Mouse (Mus musculus) kidney, postnatal 0 days (tissue): ENCODE results near the gene Serpinb1b. TPM values are rescaled to one million over a fixed set of nuclear protein-coding genes. Genes with fewer than 3 reads are reported as not detected.

Experiments used
- ATAC-seq: fragments of 200-750 bp; cut with Nextera tagmentation; replicated peaks from 2 replicates; pipeline ENCODE4 v1.8.0; 2017; ENCODE audit warnings: low read depth, moderate number of reproducible peaks, moderate TSS enrichment, moderate library complexity; ENCODE audit not compliant: low FRiP score
- DNase-seq: peaks from one replicate; pipeline ENCODE4 v3.0.0-alpha.2; 2016; ENCODE audit warnings: low spot score
- H3K27ac ChIP-seq: fragments of 300-500 bp; sonication (generic); 2 replicates; pipeline ENCODE4 v1.5.1; 2014; ENCODE audit warnings: mild to moderate bottlenecking
- H3K27me3 ChIP-seq: fragments of 300-500 bp; sonication (generic); 2 replicates; pipeline ENCODE4 v1.6.1; 2014; ENCODE audit warnings: low read length, mixed read lengths; ENCODE audit not compliant: insufficient read depth
- H3K36me3 ChIP-seq: fragments of 300-500 bp; sonication (generic); 2 replicates; pipeline ENCODE4 v1.6.1; 2014; ENCODE audit warnings: low read length, mixed read lengths; ENCODE audit not compliant: insufficient read depth
- H3K4me1 ChIP-seq: fragments of 300-500 bp; sonication (generic); replicated peaks from 2 replicates; pipeline ENCODE4 v1.6.1; 2014; ENCODE audit warnings: antibody characterized with exemption, low read length, mixed read lengths; ENCODE audit not compliant: insufficient read depth
- H3K4me2 ChIP-seq: fragments of 300-500 bp; sonication (generic); 2 replicates; pipeline ENCODE4 v1.6.1; 2014; ENCODE audit warnings: mild to moderate bottlenecking, low read length, moderate library complexity, mixed read lengths
- H3K4me3 ChIP-seq: fragments of 300-500 bp; sonication (generic); replicated peaks from 2 replicates; pipeline ENCODE4 v1.5.1; 2014; ENCODE audit warnings: low read depth, low read length
- H3K9ac ChIP-seq: fragments of 300-500 bp; sonication (generic); 2 replicates; pipeline ENCODE4 v1.6.1; 2014; ENCODE audit warnings: low read depth, low read length
- H3K9me3 ChIP-seq: fragments of 300-500 bp; sonication (generic); replicated peaks from 2 replicates; pipeline ENCODE4 v1.6.1; 2016; ENCODE audit warnings: low read length, inconsistent platforms, mixed read lengths
- CTCF ChIP-seq: IDR thresholded peaks from 2 replicates; pipeline ENCODE4 v1.5.1; 2016; ENCODE audit warnings: antibody characterized with exemption, low read depth, mild to moderate bottlenecking, moderate library complexity
- WGBS: fragments of 180-500 bp; shearing (Covaris S2); extraction: QIAGEN DNeasy Blood & Tissue Kit; methylation state at CpG from one replicate; pipeline ENCODE4 v1.1.7; 2014; 5-methylcytosine and 5-hydroxymethylcytosine counted together
- polyA plus RNA-seq: library from polyadenylated mRNA; unstranded; fragments of >200 nt; fragmentation: Nextera tagmentation; extraction: Ambion mirVana; gene quantifications from 2 replicates; pipeline ENCODE4 v1.2.1, GENCODE M21; 2015

The Serpinb1b gene
- polyA plus RNA-seq, 1 experiment from 2014 or later, result not detected

DNA sequence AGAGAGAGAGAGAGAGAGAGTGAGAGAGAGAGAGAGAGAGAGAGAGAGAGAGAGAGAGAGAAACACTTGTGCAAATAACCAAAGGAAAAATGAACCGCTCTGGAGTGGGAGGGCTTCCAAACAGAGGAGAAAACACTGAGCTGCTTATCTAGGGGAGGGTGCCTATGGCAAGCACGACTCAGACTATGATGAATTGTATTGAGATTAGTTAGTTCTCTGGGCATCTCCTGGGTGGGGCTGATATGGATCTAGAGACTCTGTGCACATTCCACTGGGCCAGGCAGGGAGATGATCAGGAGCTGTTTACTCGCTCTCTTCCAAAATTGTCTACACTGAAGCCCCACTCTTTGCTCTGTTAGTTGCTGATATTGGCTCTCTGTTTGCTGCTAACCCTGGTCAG is 26.7 kb upstream of the Serpinb1b start:
- no peak overlapping the region for H3K9ac ChIP-seq
- no peak for TF ChIP-seq CTCF
- H3K27ac ChIP-seq, result no peak overlapping the region
- no peaks in the 10 kb centered on the region for H3K4me1 ChIP-seq
- no peaks in the 10 kb centered on the region for H3K36me3 ChIP-seq
- DNase-seq, result no peak
- no peak overlapping the region for H3K4me3 ChIP-seq
- H3K27me3 ChIP-seq, result no peaks in the 10 kb centered on the region
- ATAC-seq, result no peak
- no peaks in the 10 kb centered on the region for H3K9me3 ChIP-seq
- no peak overlapping the region for H3K4me2 ChIP-seq
- 59% methylated on average over 3 of the region's 3 CpGs for WGBS

DNA sequence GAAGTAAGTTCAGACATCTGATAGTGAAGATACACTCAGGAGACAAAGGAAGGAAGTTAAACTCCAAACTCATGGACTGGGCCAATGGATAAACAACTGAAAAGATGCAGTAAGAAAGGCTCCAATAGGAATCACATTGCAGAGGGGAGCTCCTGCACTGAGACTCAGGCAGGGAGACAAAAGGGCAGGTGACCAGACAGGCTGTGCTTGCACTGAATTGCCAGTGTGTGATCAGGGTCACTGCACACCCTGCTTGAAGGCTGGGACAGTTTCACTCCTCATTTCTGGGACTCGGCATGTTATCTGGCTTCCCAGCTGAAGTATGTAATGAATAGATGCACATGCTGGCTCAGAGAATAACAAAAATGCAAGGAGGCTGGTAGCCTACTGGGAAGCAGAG is 15.3 kb upstream of the Serpinb1b start:
- no peak overlapping the region for H3K4me2 ChIP-seq
- H3K4me1 ChIP-seq, result no peaks in the 10 kb centered on the region
- TF ChIP-seq CTCF, result no peak
- H3K27ac ChIP-seq, result no peak overlapping the region
- DNase-seq, result peak; percentile 6
- H3K27me3 ChIP-seq, result no peaks in the 10 kb centered on the region
- WGBS, result 33% methylated on average over 1 of the region's 1 CpGs
- ATAC-seq, result 0 out of 2 replicates have a peak, but pooled peaks have one; percentile 52
- H3K9ac ChIP-seq, result no peak overlapping the region
- no peaks in the 10 kb centered on the region for H3K36me3 ChIP-seq
- H3K9me3 ChIP-seq, result no peaks in the 10 kb centered on the region
- H3K4me3 ChIP-seq, result no peak overlapping the region

DNA sequence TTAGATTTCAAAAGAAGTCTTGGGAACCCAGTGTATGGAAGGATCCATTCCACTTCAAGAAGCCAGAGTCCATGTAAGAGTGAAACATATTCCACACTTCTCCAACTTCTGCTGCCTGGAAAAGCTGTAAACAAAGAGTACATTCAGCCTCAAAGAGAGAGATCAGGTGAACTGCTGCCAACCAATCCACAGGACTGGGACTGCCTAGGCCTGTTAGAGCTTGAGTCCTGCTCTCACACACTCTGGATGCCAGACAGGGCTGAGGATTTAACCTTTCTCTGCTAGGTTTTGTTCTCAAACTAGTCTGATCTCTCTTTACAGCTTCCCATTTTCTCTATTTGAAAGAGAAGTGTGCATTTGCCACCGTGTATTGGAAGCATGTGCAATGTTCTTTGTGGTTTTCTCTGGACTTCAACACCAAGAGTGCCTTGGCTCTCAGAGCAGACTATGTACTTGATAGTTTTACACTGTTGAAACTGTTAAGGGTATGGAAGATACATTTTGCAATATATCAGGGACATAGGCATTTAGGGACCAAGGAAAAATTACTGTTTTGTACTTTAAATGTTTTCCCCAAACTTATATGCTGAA is 10.9 kb upstream of the Serpinb1b start:
- no peak for TF ChIP-seq CTCF
- no peak overlapping the region for H3K4me2 ChIP-seq
- DNase-seq, result no peak
- H3K27me3 ChIP-seq, result no peaks in the 10 kb centered on the region
- WGBS, result 76% methylated on average over 1 of the region's 1 CpGs
- no peaks in the 10 kb centered on the region for H3K9me3 ChIP-seq
- H3K27ac ChIP-seq, result no peak overlapping the region
- H3K4me1 ChIP-seq, result no peaks in the 10 kb centered on the region
- no peaks in the 10 kb centered on the region for H3K36me3 ChIP-seq
- no peak overlapping the region for H3K9ac ChIP-seq
- no peak for ATAC-seq
- H3K4me3 ChIP-seq, result no peak overlapping the region

DNA sequence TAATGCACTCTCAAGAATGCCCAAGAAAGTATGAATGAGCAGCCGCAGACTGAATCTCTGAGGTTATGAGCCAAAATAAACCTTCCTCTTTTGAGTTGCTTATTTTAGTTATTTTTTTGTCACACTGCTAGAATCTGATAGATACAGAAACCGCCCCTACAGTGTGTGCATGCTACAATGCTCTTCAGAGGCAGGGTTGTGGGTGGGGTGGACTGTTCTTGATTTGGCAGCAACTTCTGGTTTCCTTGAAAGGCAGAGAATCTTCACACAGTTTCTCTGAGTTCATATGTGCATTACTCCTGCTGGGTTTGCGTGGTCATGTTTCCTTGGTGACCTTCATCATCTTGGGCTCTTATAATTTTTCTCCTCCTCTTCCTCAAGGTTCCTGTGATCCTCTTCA is 10.2 kb upstream of the Serpinb1b start:
- WGBS, result 79% methylated on average over 3 of the region's 3 CpGs
- Histone ChIP-seq H3K27me3 (no peaks in the 10 kb centered on the region), H3K36me3 (no peaks in the 10 kb centered on the region), H3K4me2 (no peak overlapping the region), H3K27ac (no peak overlapping the region), H3K9me3 (no peaks in the 10 kb centered on the region), H3K4me1 (no peaks in the 10 kb centered on the region), H3K4me3 (no peak overlapping the region), H3K9ac (no peak overlapping the region)
- ATAC-seq (no peak), DNase-seq (peak; percentile 4)
- no peak for TF ChIP-seq CTCF

DNA sequence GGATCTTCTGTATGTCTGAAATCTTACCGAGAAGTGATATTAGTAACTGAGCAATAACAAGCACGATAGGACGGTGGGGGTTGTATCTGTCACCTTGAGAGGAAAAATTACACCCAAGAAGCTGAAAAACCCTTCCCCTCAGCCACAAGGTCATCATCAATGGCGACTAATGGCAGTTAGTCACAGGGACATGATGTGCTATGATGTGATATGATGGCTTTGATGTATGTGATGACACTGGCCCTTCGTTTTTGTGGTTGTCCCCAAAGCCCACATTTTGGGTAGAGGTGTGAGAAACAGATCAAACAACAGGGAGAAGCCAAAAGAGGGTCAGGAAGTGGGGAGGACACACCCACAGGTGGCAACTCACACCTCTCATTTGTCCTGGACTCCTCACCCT is 6.6 kb upstream of the Serpinb1b start:
- TF ChIP-seq CTCF, result no peak
- WGBS, result 75% methylated on average over 5 of the region's 5 CpGs

DNA sequence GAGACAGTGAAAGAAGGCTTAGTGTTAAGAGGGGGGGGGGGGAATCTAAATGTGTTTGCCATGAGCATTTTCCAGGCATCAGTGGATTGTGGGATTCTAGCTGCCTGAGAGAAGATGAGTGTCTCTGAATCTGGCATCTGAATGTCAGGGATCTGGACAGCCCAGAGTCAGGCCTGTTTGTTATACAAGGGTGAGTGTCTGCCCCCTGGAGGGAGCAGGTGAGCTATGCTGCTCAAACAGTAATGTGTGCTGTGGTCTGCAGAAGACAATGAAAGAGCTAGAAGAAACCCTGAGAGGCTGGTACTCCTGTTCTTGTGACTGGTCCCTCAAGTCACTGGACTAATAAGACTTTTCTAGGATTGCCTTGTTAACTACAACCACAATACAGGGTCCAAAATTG is 4.3 kb upstream of the Serpinb1b start:
- Histone ChIP-seq H3K4me2 (no peak overlapping the region), H3K27ac (no peak overlapping the region), H3K36me3 (no peaks in the 10 kb centered on the region), H3K9me3 (no peaks in the 10 kb centered on the region), H3K4me1 (no peaks in the 10 kb centered on the region), H3K4me3 (no peak overlapping the region), H3K27me3 (no peaks in the 10 kb centered on the region), H3K9ac (no peak overlapping the region)
- ATAC-seq, result peak; percentile 72; the same call in 1 of the 2 replicates
- peak; percentile 76 for TF ChIP-seq CTCF
- peak; percentile 72 for DNase-seq

More for the DNA sequence above, 6.6 kb upstream of the Serpinb1b start:
- no peak overlapping the region for H3K4me2 ChIP-seq
- no peaks in the 10 kb centered on the region for H3K27me3 ChIP-seq
- no peak overlapping the region for H3K27ac ChIP-seq
- no peaks in the 10 kb centered on the region for H3K4me1 ChIP-seq
- DNase-seq, result no peak
- H3K36me3 ChIP-seq, result no peaks in the 10 kb centered on the region
- ATAC-seq, result no peak
- no peak overlapping the region for H3K9ac ChIP-seq
- H3K4me3 ChIP-seq, result no peak overlapping the region
- no peaks in the 10 kb centered on the region for H3K9me3 ChIP-seq

DNA sequence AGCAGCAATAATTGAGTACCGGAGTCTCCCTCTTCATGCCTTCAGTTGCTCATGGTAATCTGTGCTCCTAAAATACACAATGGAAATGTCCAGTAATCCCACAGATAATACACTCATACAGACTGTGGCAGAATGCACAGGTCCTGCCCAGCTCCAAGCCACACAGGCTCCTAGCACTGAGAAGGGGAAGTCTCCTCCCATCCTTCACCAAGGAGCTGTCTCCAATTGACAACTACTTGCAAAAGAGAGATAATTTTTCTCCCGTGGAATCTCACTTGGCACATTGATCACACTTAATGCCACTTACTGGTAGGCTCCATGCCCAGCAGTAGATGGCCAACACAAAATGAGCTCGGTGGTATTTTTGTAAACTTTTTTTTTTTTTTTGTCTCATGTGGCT is 2.1 kb upstream of the Serpinb1b start:
- H3K9ac ChIP-seq, result no peak overlapping the region
- no peak for TF ChIP-seq CTCF
- H3K4me1 ChIP-seq, result no peaks in the 10 kb centered on the region
- H3K27ac ChIP-seq, result no peak overlapping the region
- no peaks in the 10 kb centered on the region for H3K9me3 ChIP-seq
- H3K4me3 ChIP-seq, result no peak overlapping the region
- H3K36me3 ChIP-seq, result no peaks in the 10 kb centered on the region
- H3K27me3 ChIP-seq, result no peaks in the 10 kb centered on the region
- no peak for DNase-seq
- H3K4me2 ChIP-seq, result no peak overlapping the region
- no peak for ATAC-seq
- 65% methylated on average over 3 of the region's 3 CpGs for WGBS
